Mouse (Mus musculus): ENCODE measurements around the gene Cand2.
"Not testable (repeated sequence)": the region's sequence is repeated elsewhere in the genome, so short reads cannot be mapped to it uniquely, and the experiment has no call there.

Gene Cand2

DNA sequence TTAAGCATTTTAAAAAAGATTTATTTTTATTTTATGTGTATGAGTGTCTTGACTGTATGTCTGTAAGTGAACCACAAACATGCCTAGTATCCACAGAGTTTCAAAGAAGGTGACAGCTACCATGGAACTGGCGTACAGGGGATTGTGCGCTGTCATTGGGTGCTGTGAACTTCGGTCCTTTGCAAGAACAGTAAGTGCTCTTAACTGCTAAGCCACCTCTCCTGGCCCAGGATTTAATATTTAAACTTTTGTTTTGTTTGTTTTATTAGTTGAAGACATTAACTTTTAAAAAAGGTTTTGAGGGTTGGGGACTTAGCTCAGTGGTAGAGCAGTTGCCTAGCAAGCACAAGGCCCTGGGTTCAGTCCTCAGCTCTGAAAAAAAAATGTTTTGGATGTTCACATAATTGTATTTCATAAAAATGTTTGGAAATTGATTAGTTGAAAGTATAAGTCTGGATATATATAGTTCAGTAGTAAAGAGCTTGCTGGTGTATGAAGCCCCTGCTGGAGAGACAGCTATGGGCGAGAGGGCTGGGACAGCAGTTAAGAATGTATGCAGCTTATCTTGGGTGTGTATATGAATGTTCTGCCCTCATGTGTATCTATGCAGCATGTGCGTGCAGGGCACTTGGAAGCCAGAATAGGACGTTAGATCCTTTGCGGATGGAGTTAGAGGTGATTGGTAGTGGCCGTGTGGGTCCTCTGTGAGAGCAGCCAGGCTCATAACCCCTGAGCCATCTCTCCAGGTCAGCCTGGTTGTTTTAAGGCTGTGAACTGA is 47.1 kb downstream of the Cand2 start:
- intact Hi-C loops (cut with DNase I), result no loop called here

DNA sequence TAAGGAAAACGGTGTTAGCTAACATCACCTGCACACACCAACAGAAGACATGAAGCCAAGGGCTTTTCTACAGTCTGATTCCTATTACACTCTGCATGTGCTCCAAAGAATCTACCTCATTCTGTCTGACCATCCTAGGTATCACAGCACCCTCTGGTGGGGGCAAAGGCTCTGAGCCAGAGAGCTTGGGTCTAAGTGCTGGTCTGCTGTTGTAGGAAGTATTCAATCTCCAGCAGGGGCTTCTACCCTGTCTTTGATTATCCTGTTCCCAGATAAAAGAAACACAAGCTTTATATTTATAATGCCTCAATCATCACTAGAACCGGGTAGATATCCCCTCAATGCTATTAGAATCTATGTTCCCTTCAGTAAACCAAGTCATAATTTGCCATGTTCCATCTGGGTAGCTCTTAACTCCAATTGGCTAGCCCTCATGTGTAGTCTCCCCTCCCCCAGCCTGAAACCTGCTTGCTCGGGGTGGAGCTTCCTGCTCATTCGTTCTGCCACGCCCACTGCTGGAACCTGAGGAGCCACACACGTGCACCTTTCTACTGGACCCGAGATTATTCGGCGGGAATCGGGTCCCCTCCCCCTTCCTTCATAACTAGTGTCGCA is 49.6 kb downstream of the Cand2 start:
- intact Hi-C loops (cut with DNase I), result not testable (repeated sequence)

DNA sequence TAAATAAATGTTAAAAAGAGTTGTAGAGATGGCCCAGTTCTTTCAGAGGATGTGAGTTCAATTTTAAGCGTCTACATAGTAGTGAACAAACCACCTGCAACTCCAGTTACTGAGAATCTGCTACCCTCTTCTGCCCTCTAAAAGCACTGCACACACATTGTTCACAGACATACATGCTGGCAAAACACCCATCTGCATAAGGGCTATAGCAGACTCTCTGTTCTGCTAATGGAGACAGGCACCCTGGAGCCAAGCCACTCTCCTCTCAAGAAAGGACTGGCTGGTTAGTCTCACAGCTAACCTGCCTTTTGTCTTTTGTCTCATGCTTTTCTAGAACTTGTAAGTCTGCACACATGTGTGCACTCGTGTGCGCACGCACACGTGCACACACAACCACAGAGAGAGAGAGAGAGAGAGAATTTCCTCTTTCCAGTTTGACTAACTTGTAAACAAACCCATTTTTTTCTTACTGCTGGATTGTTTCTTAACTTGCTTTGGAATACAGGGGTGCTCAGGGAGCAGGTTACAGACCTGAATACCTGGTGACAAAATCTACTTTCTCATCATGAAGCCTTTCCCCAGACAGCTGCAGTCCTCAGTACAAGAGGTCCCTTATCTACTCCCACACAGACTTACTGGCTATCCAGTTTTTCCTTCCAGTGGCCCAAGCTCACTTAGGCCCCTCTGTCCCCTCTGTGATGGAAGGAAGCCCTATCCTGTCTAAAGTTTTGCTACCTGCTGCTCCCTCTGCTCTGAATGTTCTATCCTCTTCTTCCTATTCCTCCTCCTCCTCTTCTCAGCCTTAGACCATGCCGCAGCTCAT is 56.7 kb downstream of the Cand2 start:
- intact Hi-C loops (cut with DNase I), result no loop called here

DNA sequence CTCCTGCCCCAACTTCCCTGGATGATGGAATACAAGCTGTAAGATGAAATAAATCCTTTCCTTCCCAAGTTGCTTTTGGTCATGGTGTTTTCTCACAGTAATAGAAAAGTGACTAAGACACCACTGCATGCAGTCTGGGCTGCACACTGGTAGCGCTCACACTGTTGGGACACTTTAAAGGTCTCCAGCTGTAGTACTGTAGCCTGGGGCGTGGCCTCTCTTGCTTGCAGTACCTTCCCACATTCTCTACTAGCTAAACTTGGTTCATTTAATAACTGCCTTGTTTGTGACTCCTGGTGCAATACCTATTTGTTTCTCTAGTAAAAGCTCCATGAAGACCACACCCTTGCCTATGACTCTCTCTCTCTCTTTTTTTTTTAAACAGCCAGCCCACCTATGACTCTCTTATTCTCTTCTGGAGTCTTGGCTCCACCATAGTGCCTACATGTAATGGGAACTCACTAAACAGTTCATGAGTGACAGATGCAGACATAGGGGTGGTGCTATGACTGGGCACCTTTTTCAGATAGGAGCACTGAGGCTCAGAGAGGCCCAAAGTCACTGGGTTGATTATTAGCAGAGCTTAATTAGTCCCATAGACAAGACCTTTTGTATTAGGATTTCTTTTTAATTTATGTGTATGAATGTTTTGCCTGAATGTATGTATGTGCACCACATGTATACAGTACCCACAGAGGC is 58.0 kb downstream of the Cand2 start:
- intact Hi-C loops (cut with DNase I), result no loop called here

DNA sequence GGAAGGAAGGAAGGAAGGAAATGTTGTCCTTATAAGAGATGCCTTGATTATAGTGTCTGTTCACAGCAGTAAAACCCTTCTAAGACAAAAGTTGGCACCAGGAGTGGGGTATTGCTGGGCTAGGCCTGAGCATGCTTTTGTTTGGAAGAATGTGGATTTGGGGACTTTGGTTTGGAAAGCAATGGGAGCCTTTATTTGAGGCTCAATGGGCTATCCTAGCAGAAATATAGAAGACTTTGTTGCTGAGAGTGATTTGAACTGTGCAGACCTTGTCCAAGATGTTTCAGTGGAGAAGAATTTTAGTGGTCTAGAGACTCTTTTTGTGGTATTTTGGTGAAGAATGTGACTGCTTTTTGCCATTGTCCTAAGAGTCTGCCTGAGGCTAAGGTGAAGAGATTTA is 59.5 kb downstream of the Cand2 start:
- intact Hi-C loops (cut with DNase I), result no loop called here

DNA sequence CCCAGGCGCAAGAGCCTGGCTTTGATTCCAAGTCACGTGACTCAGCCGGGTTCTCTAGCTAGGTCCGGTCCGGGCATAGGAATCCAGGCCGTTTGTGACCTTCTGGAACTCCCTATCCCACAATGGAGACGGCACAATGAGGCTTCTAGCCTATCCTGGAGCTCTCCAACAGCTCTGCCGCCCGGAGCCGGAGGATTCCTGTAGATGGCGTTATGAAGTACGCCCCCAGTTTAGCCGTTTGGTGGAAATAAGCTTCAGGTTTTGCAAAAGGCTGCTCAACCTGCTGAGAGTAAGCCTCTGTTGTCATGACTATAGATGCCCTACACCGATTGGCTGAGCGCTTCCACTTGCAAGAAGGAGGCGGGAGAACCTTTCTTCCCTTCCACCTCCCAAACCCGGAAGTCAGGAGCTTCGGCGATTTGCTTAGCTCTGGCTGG is 63.8 kb downstream of the Cand2 start, which contains the start of gene Efcab12:
Gene Efcab12 (minus strand): TSS at position 252 of the 437 bp plus-strand sequence.
- intact Hi-C loops (cut with DNase I), result no loop called here

DNA sequence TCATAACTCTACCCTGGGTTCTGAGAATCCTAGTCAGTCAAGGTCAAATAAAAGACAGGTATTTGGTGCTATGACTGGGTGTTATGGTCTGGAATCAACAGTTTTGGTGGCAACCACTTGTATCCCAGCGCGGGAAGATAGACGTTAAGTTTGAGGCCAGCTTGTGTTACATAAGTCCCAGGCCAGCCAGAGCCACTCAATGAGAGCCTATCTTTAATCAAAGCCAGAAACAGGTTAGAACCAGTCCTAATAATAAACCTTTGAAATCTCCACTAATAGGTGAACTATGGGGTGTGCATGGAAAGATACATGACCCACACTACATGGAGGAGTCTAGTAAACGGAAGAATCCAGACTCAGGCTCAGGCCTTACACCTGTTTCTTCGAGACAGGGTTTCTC is 64.4 kb downstream of the Cand2 start:
- intact Hi-C loops (cut with DNase I), result no loop called here

DNA sequence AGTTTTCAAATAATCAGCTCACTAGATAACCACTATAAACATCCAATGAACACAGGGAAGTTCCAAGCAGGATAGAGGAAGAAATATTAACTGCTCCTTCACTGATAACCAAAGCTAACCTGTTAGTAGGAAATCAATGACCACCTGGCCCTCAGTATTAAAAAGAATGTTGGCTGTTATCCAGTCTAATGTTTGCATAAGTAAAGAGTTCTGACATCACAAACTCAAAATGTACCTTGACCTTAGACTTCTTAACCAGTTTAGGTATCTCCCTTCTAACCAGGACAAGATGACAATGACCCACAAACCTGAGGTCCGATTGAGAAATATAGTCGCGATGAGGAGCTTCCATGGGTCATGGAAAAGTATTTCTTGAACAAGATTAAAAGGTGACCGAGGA is 70.7 kb downstream of the Cand2 start:
- intact Hi-C loops (cut with DNase I), result loop anchor here (10.0 kb wide), 1 partner anchor 290 kb away; no protein-coding TSS in a partner anchor

DNA sequence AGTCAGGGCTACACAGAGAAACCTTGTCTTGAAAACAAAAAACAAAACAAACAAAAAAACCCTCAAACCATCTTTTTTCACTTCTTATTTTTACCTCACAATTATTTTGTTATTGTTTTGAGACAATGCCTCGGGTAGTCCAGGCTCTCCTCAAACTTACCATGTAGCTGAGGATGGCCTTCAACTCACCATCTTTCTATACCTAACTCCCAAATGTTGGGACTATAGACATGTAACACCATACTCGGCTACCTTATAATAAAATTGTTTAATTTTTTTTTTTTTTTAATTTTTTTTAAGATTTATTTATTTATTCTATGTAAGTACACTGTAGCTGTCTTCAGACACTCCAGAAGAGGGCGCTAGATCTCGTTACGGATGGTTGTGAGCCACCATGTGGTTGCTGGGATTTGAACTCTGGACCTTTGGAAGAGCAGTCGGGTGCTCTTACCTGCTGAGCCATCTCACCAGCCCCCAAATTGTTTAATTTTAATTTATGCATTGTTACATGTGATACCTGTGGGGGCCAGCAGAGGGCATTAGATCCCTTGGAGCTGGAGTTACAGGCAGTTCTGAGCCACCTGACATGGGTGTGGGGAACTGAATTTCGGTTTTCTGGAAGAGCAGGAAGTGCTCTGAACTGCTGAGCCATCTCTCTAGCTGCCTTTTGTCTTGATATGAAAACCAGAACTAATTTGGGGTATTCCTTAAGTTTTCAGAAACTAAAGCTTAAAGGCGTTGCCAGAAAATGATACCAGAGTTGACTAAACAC is 72.5 kb downstream of the Cand2 start:
- intact Hi-C loops (cut with DNase I), result loop anchor here (2.0 to 10.0 kb wide), 2 partner anchors 162 to 288 kb away; no protein-coding TSS in a partner anchor

DNA sequence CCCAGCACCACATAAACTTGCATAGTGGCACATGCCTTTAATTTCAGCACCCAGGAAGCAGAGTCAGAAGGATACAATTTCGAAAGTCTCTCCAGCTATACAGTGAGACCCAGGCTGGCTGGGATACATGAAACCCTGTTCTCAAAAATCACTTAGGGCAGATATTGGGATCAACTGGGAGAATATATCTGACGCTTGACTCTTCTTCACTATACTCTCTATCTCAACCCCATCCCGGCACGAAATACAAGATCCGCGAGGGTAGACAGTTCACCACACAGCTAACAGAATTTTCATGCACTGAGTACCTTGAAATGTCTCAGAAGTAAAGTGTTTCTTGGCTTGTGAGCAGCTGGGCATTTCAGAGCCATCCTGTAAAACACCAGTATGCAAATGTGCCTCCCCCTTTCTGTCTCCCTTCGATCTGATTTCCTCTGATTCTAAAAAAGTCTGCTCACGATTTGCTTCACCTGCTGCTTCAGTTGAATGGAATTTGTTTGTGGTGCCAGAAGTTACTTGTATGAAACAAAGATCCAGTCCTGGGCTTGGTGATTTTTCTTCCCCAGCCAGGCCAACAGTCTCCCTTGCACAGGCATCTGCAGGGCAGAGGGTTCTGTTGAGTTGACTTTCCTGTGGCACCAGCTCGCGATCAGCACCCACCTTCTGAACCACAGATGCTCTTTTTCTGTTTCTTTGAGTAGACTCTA is 74.4 kb downstream of the Cand2 start:
- intact Hi-C loops (cut with DNase I), result loop anchor here (10.0 kb wide), 1 partner anchor 286 kb away; no protein-coding TSS in a partner anchor

DNA sequence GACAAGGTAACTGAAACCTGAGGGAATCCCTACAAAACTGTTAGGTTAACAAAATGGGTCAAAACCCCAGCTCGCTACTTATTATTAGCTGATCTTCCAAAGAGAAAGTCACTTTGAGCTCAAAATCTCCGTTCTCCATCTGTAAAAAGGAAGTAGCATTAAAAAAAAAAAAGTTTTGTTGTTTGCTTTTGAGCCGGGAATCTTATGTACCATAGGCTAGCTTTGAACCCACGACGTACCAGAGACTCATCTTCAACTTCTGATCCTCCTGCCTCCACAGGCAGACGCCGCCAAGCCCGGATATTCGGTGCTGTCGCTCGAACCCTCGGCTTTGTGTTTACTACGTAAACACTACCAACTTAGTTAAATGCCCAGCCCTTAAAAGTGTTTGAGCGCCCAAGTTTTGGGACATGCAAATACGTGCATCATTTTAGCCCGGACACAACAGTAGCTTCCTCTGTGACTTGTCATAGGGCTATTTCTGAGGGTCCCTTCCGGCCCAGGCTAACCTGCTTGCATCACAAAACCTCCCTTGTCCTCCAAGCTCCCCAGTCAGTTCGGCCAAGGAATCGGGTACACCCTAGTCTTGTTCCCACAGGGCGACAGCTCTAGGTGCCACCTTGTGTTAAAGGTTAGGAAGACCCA is 78.2 kb downstream of the Cand2 start:
- intact Hi-C loops (cut with DNase I), result no loop called here

DNA sequence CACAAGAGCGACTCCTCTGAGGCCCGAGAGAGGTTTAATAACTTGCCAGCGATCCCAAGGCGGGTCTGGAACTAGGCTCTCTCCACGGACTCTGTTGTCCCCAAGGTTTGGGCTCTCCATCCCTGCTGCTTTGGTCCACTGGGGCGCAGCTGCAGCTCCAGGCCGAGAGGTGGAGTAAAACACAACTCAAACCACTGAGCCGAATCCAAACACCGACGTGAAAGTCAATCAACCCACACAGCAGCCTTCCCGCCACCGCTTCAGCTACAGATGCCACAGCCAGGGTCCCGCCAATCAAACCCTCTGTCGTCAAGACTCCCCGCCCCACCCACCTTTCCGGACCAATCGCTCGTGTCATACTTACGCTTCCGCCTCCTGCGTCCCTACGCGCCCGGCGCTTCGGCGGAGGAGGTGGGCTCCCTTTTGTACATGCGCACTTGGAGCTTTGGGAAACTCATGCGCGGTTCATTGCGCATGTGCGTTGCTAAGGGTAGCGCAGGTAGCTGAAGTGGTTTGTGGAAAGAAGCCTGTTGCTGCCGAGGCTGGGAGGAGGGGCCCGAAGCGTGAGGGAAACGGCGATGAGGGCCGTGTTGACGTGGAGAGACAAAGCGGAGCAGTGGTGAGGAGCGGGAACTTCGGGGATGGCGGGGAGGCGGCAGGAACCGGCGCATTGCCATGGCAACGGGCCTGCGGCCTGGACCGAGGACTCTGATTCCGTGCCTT is 78.9 kb downstream of the Cand2 start, which contains the start of the genes Mbd4 and Ift122:
Gene Mbd4 (minus strand): TSS at position 281 of the 723 bp plus-strand sequence.
Gene Ift122 (plus strand): TSS at position 380 of the 723 bp plus-strand sequence.
- intact Hi-C loops (cut with DNase I), result no loop called here

DNA sequence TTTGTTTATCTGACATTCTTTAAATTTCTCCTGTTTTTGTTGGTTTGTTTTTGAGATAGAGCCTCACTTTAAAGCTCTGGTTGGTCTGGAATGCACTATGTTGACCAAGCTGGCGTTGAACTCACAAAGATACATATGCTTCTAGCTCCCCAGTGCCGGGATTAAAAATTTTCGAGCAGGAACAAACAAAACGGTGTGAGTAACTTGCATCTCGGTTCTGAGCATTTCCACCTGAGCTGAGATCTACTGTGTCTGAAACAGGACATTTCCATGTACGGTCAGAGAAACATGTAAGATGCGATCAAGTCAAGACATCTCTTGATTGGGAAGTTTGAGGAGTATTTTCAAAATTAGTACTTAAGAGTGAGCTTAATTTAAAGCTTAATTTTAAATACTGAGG is 79.6 kb downstream of the Cand2 start:
- intact Hi-C loops (cut with DNase I), result no loop called here

DNA sequence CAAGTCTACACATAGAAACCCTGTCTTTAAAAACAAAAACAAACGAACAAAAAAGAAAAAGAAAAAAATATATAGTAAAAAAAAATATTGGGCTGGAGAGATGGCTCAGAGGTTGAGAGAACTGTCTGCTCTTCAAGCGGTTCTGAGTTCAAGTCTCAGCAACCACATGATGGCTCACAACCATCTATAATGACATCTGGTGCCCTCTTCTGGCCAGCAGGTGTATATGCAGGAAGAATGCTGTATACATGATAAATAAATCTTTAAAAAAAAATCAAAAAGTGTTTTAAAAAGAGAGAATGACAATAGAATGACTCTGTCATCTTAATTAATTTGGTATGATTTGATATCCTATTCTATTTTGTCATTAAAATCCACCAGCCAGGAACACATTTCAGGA is 80.1 kb downstream of the Cand2 start:
- intact Hi-C loops (cut with DNase I), result no loop called here

Measured in adrenal gland (tissue).